Mouse (Mus musculus): ENCODE data around the gene Ttf1. TPM values are rescaled to one million over a fixed set of nuclear protein-coding genes. Genes with fewer than 3 reads are reported as not detected.

Ttf1 gene
- polyA plus RNA-seq, 1 experiment from 2014 or later = 12.2 TPM

DNA sequence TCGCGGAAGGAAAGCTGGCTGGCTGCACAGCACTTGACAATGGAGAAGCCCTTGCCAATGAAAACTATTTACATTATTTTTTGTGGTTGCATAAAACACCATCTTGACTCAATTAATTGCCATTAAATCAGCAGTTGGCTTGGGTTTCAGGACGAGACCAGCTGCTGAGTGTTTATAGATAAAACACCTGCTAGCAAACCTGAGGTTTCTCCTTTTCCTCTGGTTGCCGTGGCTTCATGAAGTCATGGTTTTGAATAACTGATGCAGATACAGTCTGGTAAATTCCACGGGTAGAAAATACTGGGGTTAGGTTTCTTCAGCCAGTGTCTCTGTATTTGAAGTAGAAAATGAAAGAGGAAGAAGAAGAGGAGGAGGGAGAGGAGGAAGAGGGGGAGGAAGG lies 8.1 kb upstream of the Ttf1 start:
- H3K4me2 ChIP-seq (ENCODE audit: low read depth) = no peak overlapping the region
- no peak overlapping the region for H3K9ac ChIP-seq (ENCODE audit: low read length)
- no peak overlapping the region for H3K27ac ChIP-seq (ENCODE audit: low read depth, low read length)
- H3K9me3 ChIP-seq (ENCODE audit: control insufficient read depth, low read length) = no peaks in the 10 kb centered on the region
- DNase-seq (ENCODE audit: low spot score) (no peak), ATAC-seq (ENCODE audit: insufficient read depth, low FRiP score, low TSS enrichment) (no peak)
- peaks cover 10% of the 10 kb centered on the region for H3K27me3 ChIP-seq (ENCODE audit: control insufficient read depth, insufficient read depth, low read length)
- 72% methylated on average over 5 of the region's 5 CpGs for WGBS
- H3K4me1 ChIP-seq (ENCODE audit: control insufficient read depth, insufficient read depth, low read length) = no peaks in the 10 kb centered on the region
- no peak overlapping the region for H3K4me3 ChIP-seq (ENCODE audit: low read depth, low read length)
- no peaks in the 10 kb centered on the region for H3K36me3 ChIP-seq (ENCODE audit: control insufficient read depth, insufficient read depth, low read length)

DNA sequence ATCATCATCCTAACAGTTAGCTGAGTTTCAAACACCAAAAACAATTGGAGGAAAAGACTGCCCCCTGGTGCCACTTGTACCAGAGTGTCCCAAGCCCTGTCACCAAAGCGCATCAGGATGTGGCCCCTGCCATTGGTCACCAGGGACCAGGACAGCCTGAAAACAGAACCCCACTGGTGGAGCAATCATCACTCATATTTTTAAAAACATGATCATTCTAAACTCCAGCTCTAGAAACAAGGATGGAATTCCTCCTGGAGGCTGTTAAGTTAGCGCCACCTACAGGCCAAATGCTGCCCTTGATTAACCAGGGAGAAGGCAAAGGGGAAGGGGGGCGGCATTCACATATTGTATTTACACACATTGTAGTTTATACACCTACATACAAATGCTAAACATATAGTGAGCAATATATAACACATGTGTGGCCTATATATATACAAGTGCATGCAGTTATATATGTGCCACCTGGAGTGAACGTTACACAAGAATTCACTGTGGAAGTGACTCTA lies 7.1 kb upstream of the Ttf1 start:
- Histone ChIP-seq H3K4me2 (ENCODE audit: low read depth) (no peak overlapping the region), H3K4me3 (ENCODE audit: low read depth, low read length) (no peak overlapping the region), H3K4me1 (ENCODE audit: control insufficient read depth, insufficient read depth, low read length) (no peaks in the 10 kb centered on the region), H3K27ac (ENCODE audit: low read depth, low read length) (no peak overlapping the region), H3K36me3 (ENCODE audit: control insufficient read depth, insufficient read depth, low read length) (no peaks in the 10 kb centered on the region), H3K27me3 (ENCODE audit: control insufficient read depth, insufficient read depth, low read length) (peaks cover 10% of the 10 kb centered on the region), H3K9ac (ENCODE audit: low read length) (no peak overlapping the region), H3K9me3 (ENCODE audit: control insufficient read depth, low read length) (no peaks in the 10 kb centered on the region)
- DNase-seq (ENCODE audit: low spot score) (peak; percentile 78), ATAC-seq (ENCODE audit: insufficient read depth, low FRiP score, low TSS enrichment) (no peak)
- 30% methylated on average over 4 of the region's 4 CpGs for WGBS

DNA sequence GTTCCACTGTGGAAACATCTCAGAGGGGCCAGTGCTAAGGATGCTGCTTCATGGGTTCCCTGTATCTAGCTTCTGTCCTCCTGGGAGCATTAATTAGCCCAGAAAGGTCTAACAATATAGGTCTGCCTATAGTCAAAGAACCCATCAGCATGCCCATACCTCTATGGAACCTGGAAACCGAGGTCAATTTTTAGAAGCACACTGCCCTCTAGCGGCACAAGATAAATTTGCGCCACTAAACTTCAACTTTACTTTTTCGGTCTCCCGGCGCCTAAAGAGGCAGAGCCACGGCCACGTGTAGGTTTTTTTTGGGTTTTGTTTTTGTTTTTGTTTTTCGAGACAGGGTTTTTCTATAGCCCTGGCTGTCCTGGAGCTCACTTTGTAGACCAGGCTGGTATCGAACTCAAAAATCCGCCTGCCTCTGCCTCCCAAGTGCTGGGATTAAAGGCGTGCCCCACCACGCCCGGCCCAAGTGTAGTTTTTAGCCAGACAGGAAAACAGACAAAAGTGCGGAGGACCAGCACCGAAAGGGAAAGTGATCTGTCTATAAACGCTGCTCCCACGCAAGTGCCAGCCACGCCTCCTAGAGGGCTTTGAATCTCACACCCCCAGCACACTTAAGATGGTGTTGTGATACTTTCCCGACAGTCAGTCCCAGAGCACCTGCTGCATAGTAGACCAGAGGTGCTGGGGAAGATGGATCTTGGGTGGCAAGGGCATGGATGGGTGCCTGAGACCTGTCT lies 6.1 kb upstream of the Ttf1 start:
- H3K4me3 ChIP-seq (ENCODE audit: low read depth, low read length) = no peak overlapping the region; the same call in 1 of the 2 replicates
- H3K9me3 ChIP-seq (ENCODE audit: control insufficient read depth, low read length) = no peaks in the 10 kb centered on the region
- no peaks in the 10 kb centered on the region for H3K4me1 ChIP-seq (ENCODE audit: control insufficient read depth, insufficient read depth, low read length)
- peak overlapping the region; percentile 68 for H3K4me2 ChIP-seq (ENCODE audit: low read depth)
- no peak overlapping the region; the same call in 1 of the 2 replicates for H3K9ac ChIP-seq (ENCODE audit: low read length)
- peak; percentile 75 for DNase-seq (ENCODE audit: low spot score)
- 4% methylated on average over 20 of the region's 20 CpGs for WGBS
- no peak for ATAC-seq (ENCODE audit: insufficient read depth, low FRiP score, low TSS enrichment)
- H3K36me3 ChIP-seq (ENCODE audit: control insufficient read depth, insufficient read depth, low read length) = no peaks in the 10 kb centered on the region
- H3K27ac ChIP-seq (ENCODE audit: low read depth, low read length) = no peak overlapping the region
- H3K27me3 ChIP-seq (ENCODE audit: control insufficient read depth, insufficient read depth, low read length) = peaks cover 10% of the 10 kb centered on the region

DNA sequence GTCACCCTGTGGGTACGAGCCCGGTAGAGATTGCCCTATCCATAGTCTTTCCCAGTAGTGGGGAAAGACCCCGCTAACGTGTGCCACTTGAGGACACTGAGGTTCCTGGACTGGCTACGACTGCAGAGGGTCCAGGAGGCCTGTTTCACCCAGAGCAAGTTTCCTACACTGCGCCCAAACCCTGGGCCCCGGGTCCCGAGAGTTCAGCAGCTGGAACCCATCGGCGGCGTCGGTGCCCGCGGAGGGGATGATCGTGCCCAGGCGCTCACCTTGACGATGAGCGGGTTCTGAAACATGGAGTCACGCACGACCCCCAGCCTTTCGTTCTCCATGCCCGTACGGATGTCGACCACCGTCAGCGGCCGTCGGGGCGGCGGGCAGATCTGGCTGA lies 5.5 kb upstream of the Ttf1 start:
- WGBS = 1% methylated on average over 30 of the region's 30 CpGs
- no peaks in the 10 kb centered on the region for H3K4me1 ChIP-seq (ENCODE audit: control insufficient read depth, insufficient read depth, low read length)
- peaks cover 10% of the 10 kb centered on the region for H3K27me3 ChIP-seq (ENCODE audit: control insufficient read depth, insufficient read depth, low read length)
- H3K9me3 ChIP-seq (ENCODE audit: control insufficient read depth, low read length) = no peaks in the 10 kb centered on the region
- no peak overlapping the region; the same call in 1 of the 2 replicates for H3K9ac ChIP-seq (ENCODE audit: low read length)
- peak overlapping the region; percentile 68 for H3K4me2 ChIP-seq (ENCODE audit: low read depth)
- H3K27ac ChIP-seq (ENCODE audit: low read depth, low read length) = no peak overlapping the region
- H3K36me3 ChIP-seq (ENCODE audit: control insufficient read depth, insufficient read depth, low read length) = no peaks in the 10 kb centered on the region
- ATAC-seq (ENCODE audit: insufficient read depth, low FRiP score, low TSS enrichment) (no peak), DNase-seq (ENCODE audit: low spot score) (no peak)
- peak overlapping the region; percentile 32 for H3K4me3 ChIP-seq (ENCODE audit: low read depth, low read length)

DNA sequence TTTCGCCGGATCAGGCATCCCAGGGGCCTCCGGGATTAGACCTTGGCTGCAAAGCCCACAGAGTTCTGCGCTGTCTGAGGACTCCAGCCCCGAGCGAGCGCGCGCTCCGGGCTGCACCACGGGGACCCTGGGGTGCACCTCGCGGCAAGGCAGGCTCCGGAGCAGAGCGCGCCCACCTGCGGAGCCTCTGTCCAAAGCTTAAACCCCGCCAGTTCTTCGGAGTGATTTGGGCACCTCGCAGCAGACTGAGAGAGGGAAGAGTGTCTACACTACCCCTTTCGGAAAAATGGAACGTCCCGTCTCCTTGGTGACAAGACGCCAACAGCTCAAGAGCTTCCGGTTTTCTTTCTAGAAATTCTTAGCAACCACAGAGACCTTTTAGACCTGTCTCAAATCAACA lies 5.1 kb upstream of the Ttf1 start, which contains the start of gene Cfap77:
TSS of gene Cfap77 (minus strand) at position 76 of the 400 bp plus-strand sequence.
- Histone ChIP-seq H3K27me3 (ENCODE audit: control insufficient read depth, insufficient read depth, low read length) (peaks cover 10% of the 10 kb centered on the region), H3K9ac (ENCODE audit: low read length) (peak within 1 kb of the TSS; percentile 53; the same call in 1 of the 2 replicates), H3K9me3 (ENCODE audit: control insufficient read depth, low read length) (no peaks in the 10 kb centered on the region), H3K4me2 (ENCODE audit: low read depth) (peak within 1 kb of the TSS; percentile 68), H3K36me3 (ENCODE audit: control insufficient read depth, insufficient read depth, low read length) (no peaks in the 10 kb centered on the region), H3K4me3 (ENCODE audit: low read depth, low read length) (peak within 1 kb of the TSS; percentile 32), H3K4me1 (ENCODE audit: control insufficient read depth, insufficient read depth, low read length) (no peaks in the 10 kb centered on the region), H3K27ac (ENCODE audit: low read depth, low read length) (no peak within 1 kb of the TSS)
- under 1% methylated on average over 25 of the region's 25 CpGs for WGBS
- ATAC-seq (ENCODE audit: insufficient read depth, low FRiP score, low TSS enrichment) = no peak
- DNase-seq (ENCODE audit: low spot score) = peak; percentile 62

DNA sequence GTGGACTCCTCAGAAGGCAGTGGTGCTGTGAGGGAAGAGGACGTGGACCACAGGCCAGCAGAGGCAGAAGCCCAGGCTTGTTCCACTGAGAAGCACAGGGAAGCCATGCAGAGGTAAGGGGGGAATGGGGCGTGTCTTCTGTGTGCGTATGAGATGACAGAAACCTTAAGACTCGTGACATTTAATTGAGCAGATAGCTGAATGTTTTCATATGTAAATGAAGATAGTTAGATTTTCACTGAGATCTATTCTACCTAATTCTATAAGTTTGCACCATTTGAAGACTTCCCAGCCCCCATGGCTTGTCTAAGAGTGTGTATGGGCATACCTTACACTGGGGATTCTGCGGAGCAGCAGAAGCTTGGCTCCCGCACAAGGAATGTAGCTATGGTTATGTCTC lies 5.7 kb downstream of the Ttf1 start:
- no peaks in the 10 kb centered on the region; the same call in none of the 2 replicates for H3K36me3 ChIP-seq (ENCODE audit: control insufficient read depth, insufficient read depth, low read length)
- H3K27me3 ChIP-seq (ENCODE audit: control insufficient read depth, insufficient read depth, low read length) = no peaks in the 10 kb centered on the region
- no peak overlapping the region for H3K4me3 ChIP-seq (ENCODE audit: low read depth, low read length)
- peaks cover 2% of the 10 kb centered on the region; the same call in 1 of the 2 replicates for H3K4me1 ChIP-seq (ENCODE audit: control insufficient read depth, insufficient read depth, low read length)
- no peak overlapping the region for H3K9ac ChIP-seq (ENCODE audit: low read length)
- H3K4me2 ChIP-seq (ENCODE audit: low read depth) = no peak overlapping the region
- H3K27ac ChIP-seq (ENCODE audit: low read depth, low read length) = no peak overlapping the region
- H3K9me3 ChIP-seq (ENCODE audit: control insufficient read depth, low read length) = no peaks in the 10 kb centered on the region
- DNase-seq (ENCODE audit: low spot score) = no peak
- WGBS = 92% methylated on average over 6 of the region's 6 CpGs
- no peak for ATAC-seq (ENCODE audit: insufficient read depth, low FRiP score, low TSS enrichment)

DNA sequence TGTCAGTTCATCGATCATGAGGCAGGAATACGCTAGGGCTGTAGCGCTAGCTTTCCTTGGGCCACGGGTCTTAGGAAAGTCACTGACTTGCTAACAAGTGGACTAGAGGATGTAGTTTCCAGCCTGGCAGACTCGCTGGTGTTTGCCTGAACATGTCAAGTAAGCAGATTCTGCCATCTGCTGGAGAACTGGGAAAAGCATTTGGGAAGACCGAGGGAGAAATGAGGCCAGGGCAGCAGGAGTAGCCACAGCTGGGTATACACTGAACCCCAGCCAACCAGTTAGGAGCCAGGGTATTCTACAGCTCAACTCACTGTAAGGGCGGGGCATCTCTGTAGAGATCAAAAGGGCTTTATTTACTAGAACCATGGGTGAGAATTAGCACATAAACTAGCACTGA lies 6.3 kb downstream of the Ttf1 start:
- no peak overlapping the region for H3K9ac ChIP-seq (ENCODE audit: low read length)
- H3K27ac ChIP-seq (ENCODE audit: low read depth, low read length) = no peak overlapping the region
- peaks cover 5% of the 10 kb centered on the region for H3K36me3 ChIP-seq (ENCODE audit: control insufficient read depth, insufficient read depth, low read length)
- DNase-seq (ENCODE audit: low spot score) (peak; percentile 37), ATAC-seq (ENCODE audit: insufficient read depth, low FRiP score, low TSS enrichment) (no peak)
- no peak overlapping the region for H3K4me3 ChIP-seq (ENCODE audit: low read depth, low read length)
- no peaks in the 10 kb centered on the region for H3K4me1 ChIP-seq (ENCODE audit: control insufficient read depth, insufficient read depth, low read length)
- H3K27me3 ChIP-seq (ENCODE audit: control insufficient read depth, insufficient read depth, low read length) = no peaks in the 10 kb centered on the region
- no peak overlapping the region for H3K4me2 ChIP-seq (ENCODE audit: low read depth)
- 56% methylated on average over 7 of the region's 7 CpGs for WGBS
- no peaks in the 10 kb centered on the region for H3K9me3 ChIP-seq (ENCODE audit: control insufficient read depth, low read length)

DNA sequence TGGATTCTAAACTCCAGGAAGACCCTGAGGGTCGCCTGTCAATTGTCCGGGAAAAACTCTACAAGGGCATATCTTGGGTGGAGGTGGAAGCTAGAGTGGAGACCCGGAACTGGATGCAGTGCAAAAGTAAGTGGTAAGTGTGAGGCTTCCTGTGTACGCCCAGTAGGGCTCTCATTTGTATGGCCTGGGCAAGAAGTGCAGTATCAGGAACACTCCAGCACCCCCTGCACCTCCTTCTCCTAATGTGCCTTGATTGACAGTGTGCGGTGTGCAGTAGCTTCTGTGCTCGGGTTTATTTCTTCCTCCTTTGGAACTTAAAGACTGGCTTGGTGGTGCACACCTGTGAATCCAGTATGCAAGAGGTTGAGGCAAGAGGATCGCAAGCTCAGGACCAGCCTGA lies 14.6 kb downstream of the Ttf1 start:
- Histone ChIP-seq H3K27ac (ENCODE audit: low read depth, low read length) (no peak overlapping the region), H3K9ac (ENCODE audit: low read length) (no peak overlapping the region), H3K27me3 (ENCODE audit: control insufficient read depth, insufficient read depth, low read length) (no peaks in the 10 kb centered on the region), H3K9me3 (ENCODE audit: control insufficient read depth, low read length) (no peaks in the 10 kb centered on the region), H3K4me2 (ENCODE audit: low read depth) (no peak overlapping the region), H3K36me3 (ENCODE audit: control insufficient read depth, insufficient read depth, low read length) (peaks cover 12% of the 10 kb centered on the region), H3K4me3 (ENCODE audit: low read depth, low read length) (no peak overlapping the region), H3K4me1 (ENCODE audit: control insufficient read depth, insufficient read depth, low read length) (no peaks in the 10 kb centered on the region)
- 93% methylated on average over 7 of the region's 7 CpGs for WGBS
- ATAC-seq (ENCODE audit: insufficient read depth, low FRiP score, low TSS enrichment) (no peak), DNase-seq (ENCODE audit: low spot score) (no peak)

Measured in neural tube, embryonic 11.5 days (tissue).